8 mouse cellular contexts compared by ENCODE assay signal in the genomic region with DNA sequence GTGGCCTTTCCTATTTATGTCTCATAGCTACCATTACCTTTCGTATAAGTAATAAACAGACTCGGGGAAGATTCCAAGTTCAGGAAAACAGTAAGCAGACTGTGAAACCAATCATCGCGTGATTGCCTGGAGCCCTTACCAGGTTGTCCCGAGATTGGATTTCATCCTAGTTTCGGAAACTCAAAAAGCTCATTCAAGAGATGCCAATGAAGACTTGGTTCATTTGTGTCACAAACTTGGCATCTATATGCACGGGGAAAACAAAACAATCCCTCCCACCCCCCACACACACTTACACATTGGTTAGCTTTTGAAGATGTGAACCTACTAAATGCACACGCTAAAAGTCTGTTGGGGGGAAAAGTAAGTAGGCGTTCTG. TPM values are rescaled to one million over a fixed set of nuclear protein-coding genes. Genes with fewer than 3 reads are reported as not detected.
DNase-seq lines count a peak whose midpoint lies in the region; ATAC-seq and TF ChIP-seq lines count a peak whose summit lies in the region.

No protein-coding gene starts in this region.

- TF ChIP-seq CTCF in G1E (IDR thresholded peaks at IDR 0.05; ENCODE audit: low read depth, low read length): no peak
- no peak for TF ChIP-seq CTCF in forebrain, postnatal 0 days (IDR thresholded peaks at IDR 0.05; ENCODE audit: low read depth)

- peak overlapping the region; percentile 65 to 74 for H3K4me3 ChIP-seq in heart, embryonic 14.5 days (ENCODE audit: control insufficient read depth in 1 of 2, insufficient read depth in 1 of 2, low read depth in 1 of 2, low read length in 2 of 2)
- H3K4me3 ChIP-seq in G1E (ENCODE audit: low read depth, low read length): peak overlapping the region; percentile 100
- H3K4me3 ChIP-seq in forebrain, postnatal 0 days (ENCODE audit: low read depth, low read length): peak overlapping the region; percentile 67
- H3K4me3 ChIP-seq in midbrain, embryonic 10.5 days: peak overlapping the region; percentile 74

- ATAC-seq in heart, embryonic 14.5 days (ENCODE audit: insufficient number of reproducible peaks, insufficient read depth, low FRiP score, low read depth): no peak
- no peak for ATAC-seq in G1E (ENCODE audit: extremely low read depth, insufficient number of reproducible peaks, low FRiP score, poor library complexity, severe bottlenecking)
- peak; percentile 9; the same call in 1 of the 2 replicates for ATAC-seq in forebrain, postnatal 0 days

- peak overlapping the region; percentile 50 to 82; a peak in 3 of 4 replicates for H3K27ac ChIP-seq in heart, embryonic 14.5 days (replicated peaks in 1 of 2; ENCODE audit: control insufficient read depth in 1 of 2, insufficient read depth in 1 of 2, low read depth in 2 of 2, low read length in 2 of 2)
- peak overlapping the region; percentile 70 for H3K27ac ChIP-seq in forebrain, postnatal 0 days (ENCODE audit: low read depth, low read length)
- H3K27ac ChIP-seq in midbrain, embryonic 10.5 days (replicated peaks): peak overlapping the region; percentile 83

- peak overlapping the region; percentile 82 for H3K4me2 ChIP-seq in heart, embryonic 14.5 days (ENCODE audit: low read length)
- H3K4me2 ChIP-seq in forebrain, postnatal 0 days (ENCODE audit: low read depth): peak overlapping the region; percentile 82

- intact Hi-C loops in left cerebral cortex, postnatal 25 days (cut with DNase I): loop anchor here (2.0 kb wide), 1 partner anchor 27 kb away; a partner anchor contains a TSS

- H3K4me1 ChIP-seq in heart, embryonic 14.5 days (ENCODE audit: control insufficient read depth in 2 of 2, insufficient read depth in 2 of 2, low read length in 2 of 2): peaks cover 0 to 10% of the 10 kb centered on the region in 2 experiments; a peak in 2 of 4 replicates
- H3K4me1 ChIP-seq in G1E (ENCODE audit: insufficient read depth, low read depth, low read length): peaks cover 34% of the 10 kb centered on the region
- H3K4me1 ChIP-seq in forebrain, postnatal 0 days (ENCODE audit: insufficient read depth): peaks cover 6% of the 10 kb centered on the region; the same call in 1 of the 2 replicates
- peaks cover 17% of the 10 kb centered on the region for H3K4me1 ChIP-seq in midbrain, embryonic 10.5 days

- H3K9me3 ChIP-seq in heart, embryonic 14.5 days (ENCODE audit: control insufficient read depth, low read length): no peaks in the 10 kb centered on the region
- H3K9me3 ChIP-seq in G1E (replicated peaks): no peaks in the 10 kb centered on the region
- no peaks in the 10 kb centered on the region for H3K9me3 ChIP-seq in forebrain, postnatal 0 days (ENCODE audit: low read length)
- no peaks in the 10 kb centered on the region for H3K9me3 ChIP-seq in midbrain, embryonic 10.5 days (replicated peaks)

- WGBS in heart, embryonic 14.5 days: 7% methylated on average over 9 of the region's 9 CpGs
- WGBS in forebrain, postnatal 0 days: 7% methylated on average over 9 of the region's 9 CpGs
- WGBS in midbrain, embryonic 10.5 days: 13% methylated on average over 9 of the region's 9 CpGs

- peaks cover 56% of the 10 kb centered on the region for H3K36me3 ChIP-seq in heart, embryonic 14.5 days (ENCODE audit: control insufficient read depth, insufficient read depth, low read length)
- H3K36me3 ChIP-seq in G1E (replicated peaks): peaks cover 59% of the 10 kb centered on the region
- H3K36me3 ChIP-seq in forebrain, postnatal 0 days (ENCODE audit: insufficient read depth): peaks cover 33% of the 10 kb centered on the region
- peaks cover 54% of the 10 kb centered on the region for H3K36me3 ChIP-seq in midbrain, embryonic 10.5 days

- DNase-seq in heart, postnatal 4 days: no peak
- DNase-seq in G1E (ENCODE audit: low spot score): no peak
- peak; percentile 22 for DNase-seq in forebrain, postnatal 0 days
- no peak for DNase-seq in midbrain, embryonic 10.5 days (ENCODE audit: low spot score)
- no peak for DNase-seq in ovary, adult 18-20 months (ENCODE audit: low spot score)
- no peak for DNase-seq in gastrocnemius, postnatal 25 days
- no peak for DNase-seq in left cerebral cortex, postnatal 25 days (ENCODE audit: low spot score in 2 of 2)

- H3K9ac ChIP-seq in heart, embryonic 14.5 days (ENCODE audit: low read length): peak overlapping the region; percentile 70
- peak overlapping the region; percentile 70 for H3K9ac ChIP-seq in forebrain, postnatal 0 days

- no peaks in the 10 kb centered on the region for H3K27me3 ChIP-seq in heart, embryonic 14.5 days (ENCODE audit: control insufficient read depth, insufficient read depth, low read length)
- no peaks in the 10 kb centered on the region for H3K27me3 ChIP-seq in G1E (ENCODE audit: insufficient read depth, low read length)
- no peaks in the 10 kb centered on the region for H3K27me3 ChIP-seq in forebrain, postnatal 0 days (ENCODE audit: insufficient read depth, low read length)
- H3K27me3 ChIP-seq in midbrain, embryonic 10.5 days (ENCODE audit: low read depth, poor library complexity, severe bottlenecking): no peaks in the 10 kb centered on the region

RNA-seq across cellular contexts. Expression of a gene that starts 0.6 kb away (rescaled TPM):
- polyA plus RNA-seq in heart, embryonic 14.5 days (2014; fragmentation: Nextera tagmentation; extraction: Ambion mirVana): 6.5 and 8.3 TPM in 2 replicates
- 1 to 10 TPM; 7.8 to 8.5 TPM for total RNA-seq in heart, postnatal 4 days (2021)
- total RNA-seq in G1E (2014; fragmentation: Nextera tagmentation): 25.6 and 26.0 TPM in 2 replicates
- 21.7 and 21.8 TPM in 2 replicates for total RNA-seq in G1E (2017)
- polyA plus RNA-seq in G1E (2012): 17.5 and 23.1 TPM in 2 replicates
- 23.2 and 24.0 TPM in 2 replicates for total RNA-seq in forebrain, postnatal 0 days (2014; rRNA removed)
- polyA plus RNA-seq in forebrain, postnatal 0 days (2015; fragmentation: Nextera tagmentation; extraction: Ambion mirVana): 13.6 and 20.1 TPM in 2 replicates
- polyA plus RNA-seq in midbrain, embryonic 10.5 days (2016; fragmentation: Nextera tagmentation; extraction: Ambion mirVana): 18.4 and 19.1 TPM in 2 replicates
- total RNA-seq in gastrocnemius, postnatal 25 days (2021): 1 to 10 TPM; 4.3 to 4.8 TPM
- 10 to 100 TPM; 22.0 to 27.9 TPM for total RNA-seq in left cerebral cortex, postnatal 25 days (2021)

RNA-seq across cellular contexts. Expression of a gene that starts 11.6 kb away (rescaled TPM):
- polyA plus RNA-seq in heart, embryonic 14.5 days (2014; fragmentation: Nextera tagmentation; extraction: Ambion mirVana): 437 and 446 TPM in 2 replicates
- 100 to 1,000 TPM; 217 to 226 TPM for total RNA-seq in heart, postnatal 4 days (2021)
- total RNA-seq in G1E (2014; fragmentation: Nextera tagmentation): 548 and 656 TPM in 2 replicates
- total RNA-seq in G1E (2017): 369 and 478 TPM in 2 replicates
- 114 and 167 TPM in 2 replicates for polyA plus RNA-seq in G1E (2012)
- 279 and 319 TPM in 2 replicates for total RNA-seq in forebrain, postnatal 0 days (2014; rRNA removed)
- polyA plus RNA-seq in forebrain, postnatal 0 days (2015; fragmentation: Nextera tagmentation; extraction: Ambion mirVana): 354 and 380 TPM in 2 replicates
- 466 and 495 TPM in 2 replicates for polyA plus RNA-seq in midbrain, embryonic 10.5 days (2016; fragmentation: Nextera tagmentation; extraction: Ambion mirVana)
- 100 to 1,000 TPM; 145 to 151 TPM for total RNA-seq in gastrocnemius, postnatal 25 days (2021)
- 100 to 1,000 TPM in 1 of 2 experiments, 10 to 100 TPM in 1; 96.4 to 113 TPM for total RNA-seq in left cerebral cortex, postnatal 25 days (2021)

RNA-seq across cellular contexts. Expression of a gene that starts 20.9 kb away (rescaled TPM):
- polyA plus RNA-seq in heart, embryonic 14.5 days (2014; fragmentation: Nextera tagmentation; extraction: Ambion mirVana): 27.2 and 28.3 TPM in 2 replicates
- total RNA-seq in heart, postnatal 4 days (2021): 10 to 100 TPM; 50.3 to 53.6 TPM
- total RNA-seq in G1E (2014; fragmentation: Nextera tagmentation): 0.38 TPM in 1 of 2 replicates, not detected in the other
- total RNA-seq in G1E (2017): 0.98 and 0.99 TPM in 2 replicates
- 0.41 and 0.52 TPM in 2 replicates for polyA plus RNA-seq in G1E (2012)
- 11.8 and 14.4 TPM in 2 replicates for total RNA-seq in forebrain, postnatal 0 days (2014; rRNA removed)
- 9.0 and 10.0 TPM in 2 replicates for polyA plus RNA-seq in forebrain, postnatal 0 days (2015; fragmentation: Nextera tagmentation; extraction: Ambion mirVana)
- polyA plus RNA-seq in midbrain, embryonic 10.5 days (2016; fragmentation: Nextera tagmentation; extraction: Ambion mirVana): 20.2 and 22.7 TPM in 2 replicates
- total RNA-seq in gastrocnemius, postnatal 25 days (2021): 100 to 1,000 TPM; 121 to 144 TPM
- total RNA-seq in left cerebral cortex, postnatal 25 days (2021): 10 to 100 TPM; 75.2 to 95.7 TPM

RNA-seq across cellular contexts. Expression of a gene that starts 26.8 kb away (rescaled TPM):
- 57.6 and 60.4 TPM in 2 replicates for polyA plus RNA-seq in heart, embryonic 14.5 days (2014; fragmentation: Nextera tagmentation; extraction: Ambion mirVana)
- total RNA-seq in heart, postnatal 4 days (2021): 10 to 100 TPM; 38.6 to 42.5 TPM
- total RNA-seq in G1E (2014; fragmentation: Nextera tagmentation) (43.9 and 72.5 TPM in 2 replicates), G1E (2017) (46.8 and 50.9 TPM in 2 replicates)
- 10.3 and 12.0 TPM in 2 replicates for polyA plus RNA-seq in G1E (2012)
- 39.9 and 55.1 TPM in 2 replicates for total RNA-seq in forebrain, postnatal 0 days (2014; rRNA removed)
- 59.3 and 64.1 TPM in 2 replicates for polyA plus RNA-seq in forebrain, postnatal 0 days (2015; fragmentation: Nextera tagmentation; extraction: Ambion mirVana)
- polyA plus RNA-seq in midbrain, embryonic 10.5 days (2016; fragmentation: Nextera tagmentation; extraction: Ambion mirVana): 86.7 and 86.9 TPM in 2 replicates
- total RNA-seq in gastrocnemius, postnatal 25 days (2021): 10 to 100 TPM; 35.2 to 39.1 TPM
- total RNA-seq in left cerebral cortex, postnatal 25 days (2021): 10 to 100 TPM; 31.3 to 31.7 TPM

RNA-seq across cellular contexts. Expression of a gene that starts 26.9 kb away (rescaled TPM):
- polyA plus RNA-seq in heart, embryonic 14.5 days (2014; fragmentation: Nextera tagmentation; extraction: Ambion mirVana): 33.5 and 34.1 TPM in 2 replicates
- total RNA-seq in heart, postnatal 4 days (2021): 10 to 100 TPM; 20.1 to 23.9 TPM
- total RNA-seq in G1E (2014; fragmentation: Nextera tagmentation) (88.9 and 122 TPM in 2 replicates), G1E (2017) (64.6 and 78.6 TPM in 2 replicates)
- 4.1 and 8.2 TPM in 2 replicates for polyA plus RNA-seq in G1E (2012)
- total RNA-seq in forebrain, postnatal 0 days (2014; rRNA removed): 33.2 and 38.9 TPM in 2 replicates
- polyA plus RNA-seq in forebrain, postnatal 0 days (2015; fragmentation: Nextera tagmentation; extraction: Ambion mirVana): 26.1 and 35.0 TPM in 2 replicates
- 96.4 and 98.9 TPM in 2 replicates for polyA plus RNA-seq in midbrain, embryonic 10.5 days (2016; fragmentation: Nextera tagmentation; extraction: Ambion mirVana)
- 10 to 100 TPM; 14.6 to 16.2 TPM for total RNA-seq in gastrocnemius, postnatal 25 days (2021)
- total RNA-seq in left cerebral cortex, postnatal 25 days (2021): 10 to 100 TPM; 26.6 to 30.5 TPM
